In genomic region chr8:50003641-50004040, GRCm38 (mm10) we compare ENCODE assay signal across 23 mouse cellular contexts.
A peak's percentile ranks its signal among the peaks of the same experiment; 100 is the strongest.
DNase-seq lines count a peak whose midpoint lies in the region; TF ChIP-seq lines count a peak whose summit lies in the region.
"Had no signal": no experiment of that assay in that cellular context is flagged by ENCODE, and none has a peak within 500 bp of the region (broad histone marks: within the 10 kb centered on the region; RNA-seq: fewer than 3 reads in every experiment).

No protein-coding gene starts in this region.

- no peaks in the 10 kb centered on the region for H3K27me3 ChIP-seq in kidney, adult 2 months (replicated peaks; ENCODE audit: control insufficient read depth, insufficient read depth, low read length)
- H3K27me3 ChIP-seq: CH12.LX; embryonic facial prominence, embryonic 13.5 days; embryonic facial prominence, embryonic 15.5 days had no signal

- TF ChIP-seq POLR2A in kidney, adult 2 months (IDR thresholded peaks at IDR 0.05; ENCODE audit: low read depth, low read length) = no peak

- no peak overlapping the region for H3K27ac ChIP-seq in kidney, adult 2 months (ENCODE audit: insufficient read depth, low read depth, low read length)
- H3K27ac ChIP-seq: embryonic facial prominence, embryonic 13.5 days; embryonic facial prominence, embryonic 15.5 days; forebrain, embryonic 10.5 days; forebrain, embryonic 12.5 days had no signal

- H3K4me1 ChIP-seq in kidney, adult 2 months (ENCODE audit: control insufficient read depth, insufficient read depth, low read length) = no peaks in the 10 kb centered on the region
- H3K4me1 ChIP-seq: embryonic facial prominence, embryonic 13.5 days; embryonic facial prominence, embryonic 15.5 days; forebrain, embryonic 12.5 days had no signal

- 40% methylated on average over 2 of the region's 2 CpGs for WGBS in kidney, adult 2 months

- no peak for TF ChIP-seq CTCF in kidney, adult 2 months (conservative IDR thresholded peaks at IDR 0.05; ENCODE audit: insufficient read depth, insufficient read length, low read depth, low read length)

- DNase-seq in kidney, adult 2 months = peak; percentile 3
- DNase-seq in kidney, postnatal 14 days = no peak
- peak; percentile 56 for DNase-seq in Muller cell, postnatal 12 days (ENCODE audit: inconsistent ontology term)
- DNase-seq in retina, postnatal 1 day = peak; percentile 80
- no peak for DNase-seq in thymus, adult 18-20 months
- DNase-seq: adrenal gland, adult 2 months; adrenal gland, postnatal 10 days; adrenal gland, postnatal 25 days; B cell, adult 2 months; cerebellum, adult 11 months; cerebellum, adult 18-20 months; cerebellum, adult 8-10 months; cerebellum, adult 9-11 months; cerebellum, postnatal 14 days; cerebellum, postnatal 36 days; embryo, embryonic 11 days had no signal

- no peak overlapping the region for H3K4me3 ChIP-seq in kidney, adult 2 months (ENCODE audit: insufficient read depth, low read depth, low read length)
- H3K4me3 ChIP-seq: embryonic facial prominence, embryonic 13.5 days; embryonic facial prominence, embryonic 15.5 days; erythroblast, embryonic 14.5 days; forebrain, embryonic 10.5 days; forebrain, embryonic 12.5 days had no signal

- no peaks in the 10 kb centered on the region for H3K36me3 ChIP-seq in kidney, adult 2 months (ENCODE audit: control insufficient read depth, insufficient read depth, low read length)
- H3K36me3 ChIP-seq: embryonic facial prominence, embryonic 13.5 days; embryonic facial prominence, embryonic 15.5 days; forebrain, embryonic 10.5 days; forebrain, embryonic 12.5 days; G1E had no signal

Comparison
In these comparisons a context has a peak if more than half of its experiments do, and no peak if none do; other contexts are left out.
1. DNase-seq: peak in kidney, adult 2 months (single experiment), Muller cell, postnatal 12 days (single experiment) and retina, postnatal 1 day (single experiment); none in kidney, postnatal 14 days (single experiment) and thymus, adult 18-20 months (0 of 2).